Mouse (Mus musculus) cerebral cortex, adult 2 months (tissue): ENCODE measurements around the gene Mybph.

Source experiments
- WGBS: fragments of 180-500 bp; shearing (Covaris S2); methylation state at CpG from one replicate; pipeline ENCODE4 v1.1.7; 2018; 5-methylcytosine and 5-hydroxymethylcytosine counted together

Mybph gene

DNA sequence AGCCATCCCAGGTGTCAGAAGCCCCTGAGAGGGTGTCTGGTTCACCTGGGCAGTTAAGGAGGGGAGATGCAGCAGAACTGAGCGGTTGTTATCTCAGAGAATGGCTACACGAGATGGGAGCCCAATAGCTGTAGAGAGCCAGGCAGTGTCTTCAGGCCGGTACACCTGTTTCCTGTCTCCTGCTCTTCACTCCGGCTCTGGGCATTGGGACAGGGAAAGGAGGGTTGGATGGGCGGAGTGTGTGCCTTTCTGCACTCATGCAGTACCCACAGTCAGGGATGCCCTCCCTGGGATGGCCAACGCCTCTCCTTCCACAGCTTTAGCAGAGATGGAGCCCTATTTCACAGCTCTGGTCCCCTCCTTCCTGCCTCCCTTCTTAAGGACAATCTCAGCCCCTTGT, 17.8 kb downstream of the Mybph start:
- 83% methylated on average over 6 of the region's 6 CpGs for whole genome bisulfite sequencing

DNA sequence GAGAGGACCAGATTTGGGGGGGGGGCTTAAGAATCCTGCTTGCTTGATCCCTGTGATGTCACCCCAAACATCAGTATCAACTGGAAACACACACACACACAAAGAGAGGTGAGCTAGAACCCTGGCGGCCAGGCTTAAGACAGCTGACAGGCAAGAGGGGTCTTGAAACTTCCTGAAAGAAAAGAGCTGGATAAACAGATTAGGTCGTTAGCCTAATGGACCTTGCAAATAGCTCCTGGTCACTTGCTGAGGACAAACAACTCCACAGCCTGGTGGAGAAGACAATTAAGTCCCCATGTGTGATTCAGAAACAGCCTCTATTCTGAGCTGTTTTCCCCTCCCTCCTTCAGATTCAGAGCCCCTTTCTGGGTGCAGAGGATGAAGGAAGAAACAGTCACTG, 18.4 kb downstream of the Mybph start:
- whole genome bisulfite sequencing: 58% methylated on average over 2 of the region's 2 CpGs

DNA sequence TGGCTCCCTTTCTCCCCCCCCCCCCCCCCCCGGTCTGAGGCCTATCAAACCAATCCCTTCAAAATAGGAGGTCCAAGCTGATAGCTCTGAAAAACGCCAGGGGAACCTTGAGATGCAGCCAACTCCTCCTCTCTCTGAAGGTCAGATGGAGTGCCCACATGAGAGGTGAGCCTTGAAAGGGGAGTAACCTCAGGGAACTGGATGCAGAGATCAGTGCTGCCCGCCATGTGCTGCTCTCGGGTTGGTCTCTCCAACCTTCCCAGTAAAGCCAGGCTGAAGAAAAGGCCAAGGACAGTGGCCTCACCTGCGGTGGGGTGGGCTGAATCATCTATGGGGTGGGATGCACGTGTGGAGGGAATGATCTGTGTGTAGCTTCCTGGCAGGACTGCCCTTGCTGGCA, 19.1 kb downstream of the Mybph start:
- 72% methylated on average over 6 of the region's 6 CpGs for WGBS

DNA sequence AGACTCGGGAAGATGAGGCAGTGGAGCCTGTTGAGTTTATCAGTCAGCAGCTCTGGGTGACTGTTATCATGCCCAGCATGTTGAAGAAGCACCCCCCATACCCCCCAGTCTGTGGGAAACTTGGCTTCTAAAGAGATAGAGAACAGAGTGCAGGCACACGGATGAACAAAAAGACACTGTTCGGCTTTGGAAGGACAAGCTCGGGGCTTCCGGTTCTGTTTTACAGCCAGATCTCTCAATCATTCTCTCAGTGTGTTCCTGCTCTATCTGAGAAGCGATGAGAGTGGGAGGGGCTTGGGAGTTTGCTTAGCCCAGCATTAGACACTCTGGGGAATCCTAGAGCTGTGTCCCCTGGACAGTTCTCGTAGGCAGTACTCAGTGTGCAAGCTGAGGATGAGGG, 20.2 kb downstream of the Mybph start:
- WGBS: 57% methylated on average over 7 of the region's 7 CpGs

DNA sequence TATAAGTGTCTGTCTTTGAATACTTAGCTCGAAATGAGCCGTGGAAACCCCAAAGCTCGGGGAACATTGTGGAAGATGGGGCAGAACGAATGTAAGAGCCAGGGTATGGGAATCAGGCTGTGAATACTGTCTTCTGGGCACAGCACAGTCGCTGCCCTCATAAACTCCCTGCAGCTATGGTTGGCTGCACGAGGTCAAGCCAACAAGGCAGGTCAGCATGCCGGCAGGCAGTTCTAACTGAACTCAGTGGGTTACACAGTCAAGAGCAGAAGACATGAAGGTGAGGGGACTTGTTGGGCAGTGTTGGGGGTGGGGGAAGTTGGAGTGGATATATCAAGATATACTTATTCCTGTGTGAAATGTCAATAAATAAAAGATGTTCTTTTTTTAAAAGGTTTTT, 21.8 kb downstream of the Mybph start:
- WGBS: 76% methylated on average over 7 of the region's 7 CpGs

DNA sequence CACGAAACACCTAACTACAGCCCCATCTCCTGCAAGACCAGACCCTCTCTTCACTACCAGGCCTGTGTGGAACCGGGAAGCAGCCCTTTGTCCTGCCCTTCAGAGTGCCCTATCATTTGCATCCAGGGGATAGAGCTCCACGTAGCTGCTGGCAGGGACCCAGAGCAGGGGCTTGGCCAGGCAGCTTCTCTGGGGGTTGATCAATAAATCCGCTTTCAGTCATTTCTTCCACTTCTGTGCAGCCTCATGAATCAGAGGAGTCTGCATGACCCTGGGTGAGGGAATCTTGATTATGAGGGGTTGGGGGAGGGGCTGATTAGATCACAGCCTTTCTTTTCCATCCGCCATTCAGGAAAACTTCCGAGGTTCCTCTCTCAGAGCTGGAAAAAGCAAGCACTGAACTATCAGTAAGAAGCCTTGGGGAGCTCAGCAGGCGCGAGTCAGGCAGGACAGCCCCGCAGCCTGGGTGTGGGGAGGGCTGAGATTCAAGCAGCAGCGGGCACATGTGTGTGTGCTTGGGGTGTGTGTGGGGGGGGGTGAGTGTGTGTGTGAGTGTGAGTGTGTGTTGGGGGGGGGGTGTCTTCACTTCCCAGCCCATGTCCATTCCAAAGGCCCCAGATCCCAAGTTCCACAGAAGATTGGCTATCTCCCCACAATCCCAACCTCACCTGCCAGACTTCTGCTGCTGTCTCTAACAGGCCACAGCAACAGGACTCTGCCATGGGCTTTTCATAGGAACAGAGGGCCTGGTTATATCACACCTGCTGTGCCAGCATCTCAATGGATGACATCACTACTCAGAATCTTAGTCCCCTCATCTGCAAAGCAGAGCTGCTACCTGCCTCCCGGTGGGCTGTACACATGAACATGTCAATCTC, 22.7 kb downstream of the Mybph start:
- 53% methylated on average over 11 of the region's 11 CpGs for WGBS

DNA sequence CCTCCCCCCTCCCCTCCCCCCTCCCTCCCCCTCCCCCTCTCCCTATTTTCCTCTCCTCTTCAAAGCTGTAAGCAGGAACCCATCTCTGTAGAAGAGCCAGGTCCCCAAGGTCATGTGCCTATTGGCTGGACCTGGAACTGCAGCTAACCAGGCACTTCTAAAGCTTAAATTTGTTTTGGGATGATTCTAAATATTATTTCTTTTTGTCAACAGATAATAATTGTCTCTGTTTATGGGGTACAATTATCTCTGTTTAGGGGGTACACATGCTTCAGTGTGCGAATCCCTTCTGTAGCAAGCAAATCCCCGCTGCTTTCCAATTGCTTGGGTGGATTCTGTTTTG, 23.4 kb downstream of the Mybph start:
- WGBS: 84% methylated on average over 2 of the region's 2 CpGs

DNA sequence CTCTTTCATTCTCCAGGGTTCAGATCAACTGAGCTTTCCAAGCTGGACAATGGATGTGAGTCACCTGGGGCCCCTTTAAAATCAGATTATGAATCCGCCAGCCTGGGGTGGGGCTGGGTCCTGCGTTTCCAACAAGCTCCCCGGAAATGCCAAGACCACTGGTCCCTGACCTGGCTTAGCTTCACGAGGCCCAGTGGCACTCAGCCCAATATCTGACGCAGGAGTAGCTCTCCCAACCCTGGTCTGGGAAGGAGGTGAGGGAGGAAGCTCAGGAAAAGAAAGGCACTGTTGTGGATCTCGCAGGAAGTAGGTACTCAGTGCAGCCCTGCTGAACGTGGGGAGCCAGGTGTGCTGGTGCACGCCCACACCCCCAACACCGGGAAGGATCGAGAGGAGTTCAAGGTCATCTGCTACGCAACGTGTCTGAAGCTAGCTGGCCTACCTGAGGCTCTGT, 23.8 kb downstream of the Mybph start:
- WGBS: 65% methylated on average over 12 of the region's 12 CpGs

DNA sequence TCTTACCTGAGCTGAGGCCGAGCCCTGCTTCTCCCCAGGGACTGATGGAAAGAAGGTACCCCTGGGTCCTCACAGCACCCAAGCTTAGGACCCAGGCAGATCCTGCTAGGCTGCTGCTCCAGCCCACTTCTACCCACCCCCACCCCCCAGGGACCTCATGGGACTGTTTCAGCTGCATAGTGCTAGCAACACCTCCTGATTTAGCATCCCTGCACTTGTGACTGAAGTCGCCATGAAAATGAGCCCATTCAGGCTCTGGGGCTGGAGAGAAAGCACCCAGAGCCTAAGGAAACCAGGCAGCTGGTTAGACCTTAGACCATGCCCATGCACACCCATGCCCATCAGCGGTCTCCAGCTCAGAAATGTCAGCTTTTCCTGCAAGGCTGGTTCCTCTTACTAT, 24.7 kb downstream of the Mybph start:
- 67% methylated on average over 3 of the region's 3 CpGs for WGBS

DNA sequence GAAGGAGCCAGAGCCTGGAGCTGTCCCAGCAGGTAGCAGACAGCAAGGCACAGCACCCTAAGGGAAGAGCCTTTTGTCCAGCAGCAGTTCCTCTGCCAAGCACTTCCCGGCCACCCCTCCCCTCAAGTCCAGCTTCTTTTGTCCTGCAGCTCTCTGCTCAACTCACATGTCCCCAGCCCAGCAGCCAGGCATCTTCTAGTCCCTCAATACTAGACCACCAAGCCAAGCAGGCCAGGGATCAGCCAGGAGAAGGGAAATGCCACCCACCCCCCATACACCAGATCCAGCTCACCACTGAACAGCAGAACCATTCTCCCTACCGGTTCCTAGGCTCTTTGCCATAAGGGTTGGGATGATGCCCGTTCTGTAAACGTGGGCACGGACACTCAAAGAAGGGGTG, 26.4 kb downstream of the Mybph start:
- 41% methylated on average over 5 of the region's 5 CpGs for WGBS

DNA sequence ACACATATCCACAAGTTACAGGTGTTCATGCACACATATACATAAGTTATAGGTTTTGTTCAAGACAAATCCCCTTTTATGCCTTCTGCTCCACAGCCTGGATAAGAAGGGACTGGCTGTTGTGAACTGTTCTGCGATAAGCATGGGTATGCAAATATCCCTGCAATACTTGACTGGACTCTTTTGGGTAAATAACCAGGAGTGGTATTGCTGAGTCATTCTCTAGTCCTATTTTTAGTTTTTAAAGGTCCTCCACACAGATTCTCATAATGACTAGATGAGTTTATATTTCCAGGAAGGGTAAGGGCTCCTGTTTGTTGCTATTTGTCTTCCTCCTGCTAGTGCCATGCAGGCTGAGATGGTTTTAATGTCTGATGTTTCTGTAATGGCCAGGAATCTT, 27.9 kb downstream of the Mybph start:
- WGBS: 47% methylated on average over 1 of the region's 1 CpGs

DNA sequence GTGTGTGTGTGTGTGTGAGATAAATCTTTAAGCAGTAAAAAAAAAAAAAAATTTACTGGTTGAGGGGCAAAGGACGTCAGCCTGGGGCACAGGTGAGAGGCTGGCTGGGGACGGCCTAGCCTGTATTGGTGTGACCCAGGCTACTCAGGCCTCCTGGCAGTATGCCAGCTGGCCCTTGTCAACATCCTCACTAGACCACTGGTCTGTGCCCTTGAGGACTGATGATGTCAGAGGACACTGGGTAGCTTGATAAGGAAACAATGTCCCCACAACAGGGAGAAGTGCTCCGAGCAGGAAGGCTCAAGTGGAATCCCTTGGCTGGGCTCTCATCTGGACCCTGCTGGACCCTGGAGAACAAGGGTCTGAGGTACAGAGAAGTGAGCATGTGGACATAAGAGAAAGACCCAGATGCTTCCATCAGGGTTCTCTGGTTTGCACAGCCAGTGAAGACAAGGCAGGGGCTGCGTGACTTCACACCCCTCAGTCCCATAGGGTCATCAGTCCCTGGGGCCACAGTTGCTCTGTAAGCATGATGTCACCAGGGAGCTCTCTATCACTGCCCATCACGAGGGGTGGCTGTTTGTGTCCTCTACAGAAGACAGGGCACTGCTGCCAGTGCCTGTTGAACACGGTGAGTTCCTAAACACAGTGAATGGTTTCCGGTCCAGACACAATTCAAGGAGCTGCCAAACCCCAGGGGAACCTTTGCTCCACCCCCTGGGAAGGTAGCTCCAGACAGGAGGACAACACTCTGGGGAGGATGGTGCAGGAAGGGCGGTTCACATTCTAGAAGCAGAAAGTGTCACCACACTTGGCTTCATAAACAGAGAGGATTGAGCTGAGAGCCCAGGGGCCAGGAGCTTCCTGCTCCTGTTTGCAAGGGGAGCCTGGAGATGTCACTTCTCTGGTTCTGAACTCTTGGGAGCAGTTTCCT, 29.1 kb downstream of the Mybph start:
- 66% methylated on average over 8 of the region's 8 CpGs for WGBS

DNA sequence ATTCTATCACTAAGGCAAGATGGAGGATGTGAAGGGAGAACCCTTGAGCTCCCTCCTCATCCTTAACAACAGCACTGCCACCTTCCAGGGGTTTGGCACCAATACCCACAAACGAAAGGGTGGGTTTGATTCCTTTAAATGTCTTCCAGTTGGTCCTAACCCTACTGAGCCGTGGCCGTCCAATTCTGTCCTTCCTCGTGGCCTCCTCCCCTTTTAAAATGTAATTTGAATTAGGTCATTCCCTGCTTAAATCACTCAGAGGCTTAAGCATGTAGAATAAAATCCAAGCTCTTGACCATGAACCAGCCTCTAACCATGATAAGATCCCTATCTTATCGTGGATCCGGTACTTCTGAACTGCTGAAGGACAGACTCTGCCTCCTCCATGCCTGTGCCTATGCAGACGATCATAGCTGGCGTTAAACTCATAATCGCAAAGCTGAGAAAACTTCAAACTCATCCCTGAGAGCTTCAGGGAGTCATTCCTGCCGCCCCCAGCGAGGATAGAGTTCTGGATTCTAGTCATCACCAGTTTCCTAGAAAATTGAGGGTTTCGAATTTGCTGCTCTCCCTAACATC, 31.5 kb downstream of the Mybph start:
- WGBS: 79% methylated on average over 12 of the region's 12 CpGs

DNA sequence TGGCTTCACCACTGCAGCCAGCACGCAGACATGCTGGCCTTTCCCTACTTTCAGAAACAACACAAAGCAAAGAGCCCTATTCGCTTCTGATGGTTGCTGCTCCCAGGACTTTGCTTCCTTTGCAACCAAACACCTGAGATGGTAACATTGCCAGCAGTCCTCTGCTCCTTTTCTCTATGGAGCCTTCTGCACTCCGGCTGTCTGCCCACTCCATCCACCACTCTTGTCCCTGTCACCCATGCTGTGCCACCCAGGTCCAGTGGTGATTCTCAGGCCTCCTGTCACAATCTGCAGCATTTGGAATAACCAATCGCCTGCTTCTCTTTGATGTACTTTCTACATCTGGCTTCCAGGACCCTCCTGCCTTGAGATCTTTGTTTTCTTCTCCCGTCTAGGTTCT, 32.1 kb downstream of the Mybph start:
- WGBS: 91% methylated on average over 5 of the region's 5 CpGs

DNA sequence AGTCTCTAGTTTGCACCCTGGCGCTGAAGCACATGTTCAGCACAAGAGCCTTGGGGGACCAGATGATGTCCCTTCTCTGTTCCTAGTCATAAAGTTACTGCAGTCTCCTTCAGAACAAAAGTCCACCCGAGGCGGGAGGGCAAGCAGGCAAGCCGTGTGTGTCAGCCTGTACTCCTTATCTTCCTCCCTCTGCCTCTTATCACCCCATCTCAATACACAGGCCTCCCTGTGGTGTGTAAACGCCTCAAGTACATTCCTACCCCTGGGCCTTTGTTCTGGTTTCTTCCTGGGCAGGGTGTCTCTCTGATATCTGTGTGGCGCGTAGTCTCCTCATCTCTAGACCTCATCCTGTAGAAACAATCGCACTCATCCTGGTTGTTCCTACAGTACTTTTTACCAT, 33.5 kb downstream of the Mybph start:
- WGBS: 93% methylated on average over 8 of the region's 8 CpGs

DNA sequence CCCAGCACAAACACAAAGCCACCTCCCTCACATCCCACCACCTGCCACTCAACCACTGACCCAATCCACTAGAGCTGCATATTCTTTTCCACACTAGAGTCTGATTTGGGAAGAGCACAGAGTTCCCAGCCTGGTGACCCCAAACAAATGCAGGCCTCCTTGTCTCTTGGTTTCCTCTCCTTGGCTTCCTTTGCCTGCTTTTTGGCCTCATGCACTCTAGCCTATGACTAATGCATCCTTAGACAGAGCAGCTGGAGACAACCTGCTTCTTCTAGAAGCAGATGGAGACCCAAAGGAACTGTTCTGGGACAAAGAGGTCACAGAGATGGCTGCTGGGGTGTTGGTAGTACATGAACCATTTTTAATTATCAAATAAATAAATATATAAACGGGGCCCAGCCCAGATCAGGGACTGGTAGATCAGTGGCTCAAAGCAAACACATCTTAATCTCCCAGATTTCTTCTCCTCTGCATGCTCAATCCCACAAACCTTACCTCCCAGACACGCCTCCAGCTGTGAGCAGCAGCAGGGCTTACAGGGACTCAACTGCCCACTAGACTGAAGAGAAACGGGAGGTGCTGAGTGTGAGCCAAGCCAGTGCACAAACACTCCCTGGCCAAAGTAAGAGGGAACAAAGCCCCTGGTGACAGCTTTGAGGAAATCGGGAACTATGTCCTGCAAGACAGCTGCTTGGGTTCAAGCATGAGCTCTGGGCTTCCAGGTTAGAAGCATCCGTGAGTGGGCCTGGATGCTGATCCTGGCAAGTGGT, 36.7 kb downstream of the Mybph start:
- 50% methylated on average over 5 of the region's 5 CpGs for WGBS

DNA sequence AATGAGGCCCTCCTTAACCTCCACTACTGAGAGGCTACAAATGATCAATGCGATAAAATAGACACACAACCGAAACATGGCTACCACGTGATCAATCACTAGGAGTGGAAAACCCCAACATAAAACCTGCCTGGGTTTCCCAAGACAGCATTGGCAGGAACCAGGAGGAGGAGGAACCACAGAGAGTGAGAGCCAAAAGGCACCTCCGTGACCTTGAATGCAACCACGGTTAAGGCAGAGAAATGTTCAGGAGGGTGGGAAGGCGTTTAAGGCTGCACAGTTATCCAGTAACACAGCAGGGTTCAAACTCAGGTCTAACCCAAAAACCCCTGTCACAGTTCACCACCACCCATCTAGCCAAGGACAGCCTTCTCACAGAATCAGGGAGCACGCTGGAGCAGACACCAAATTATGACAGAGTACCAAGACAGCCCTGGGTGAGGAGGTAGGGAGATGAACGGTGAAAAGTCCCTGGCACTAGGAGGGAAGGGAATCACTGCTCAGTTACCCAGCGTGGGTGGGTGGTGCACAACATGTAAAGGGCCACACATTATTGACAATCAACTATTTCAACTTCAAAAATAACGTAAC, 37.5 kb downstream of the Mybph start:
- WGBS: 62% methylated on average over 10 of the region's 10 CpGs

DNA sequence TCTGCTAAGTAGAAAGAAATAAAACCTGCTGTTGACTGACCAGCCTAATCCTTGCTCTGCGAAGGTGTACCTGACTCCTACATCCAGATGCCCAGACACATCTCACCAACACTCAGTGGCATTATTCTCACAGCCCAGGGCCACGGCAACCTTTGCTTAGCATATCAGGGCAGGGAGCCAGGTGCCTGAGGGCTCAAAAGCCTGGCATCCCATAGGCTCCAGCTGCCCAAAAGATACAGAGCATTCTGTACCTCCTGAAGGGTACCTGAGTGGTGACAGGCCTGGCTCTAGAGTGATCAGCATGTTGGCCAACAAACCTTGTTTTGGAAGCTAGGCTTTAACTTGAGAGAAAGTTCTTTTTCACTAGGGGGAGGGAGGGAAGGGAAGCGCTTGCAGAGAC, 38.0 kb downstream of the Mybph start:
- WGBS: 53% methylated on average over 3 of the region's 3 CpGs

DNA sequence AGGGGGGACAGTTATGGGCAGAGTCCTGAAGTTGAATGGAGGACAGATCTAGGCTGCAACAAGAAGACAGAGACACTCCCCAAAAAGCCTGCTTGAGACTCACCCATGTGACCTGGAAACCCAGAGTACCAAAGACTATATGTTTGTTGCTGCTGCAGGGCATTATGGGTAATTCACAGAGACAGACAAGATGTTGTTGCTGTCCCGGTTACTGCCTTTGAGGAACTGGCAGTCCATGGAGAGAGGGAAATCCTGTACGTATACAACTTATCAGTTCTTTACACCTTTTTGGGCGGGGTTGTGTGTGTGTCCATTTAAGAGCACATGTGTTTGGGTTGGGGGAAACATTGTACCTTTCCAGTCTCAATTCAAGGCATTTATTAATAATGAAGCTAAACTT, 38.4 kb downstream of the Mybph start:
- 68% methylated on average over 3 of the region's 3 CpGs for WGBS

DNA sequence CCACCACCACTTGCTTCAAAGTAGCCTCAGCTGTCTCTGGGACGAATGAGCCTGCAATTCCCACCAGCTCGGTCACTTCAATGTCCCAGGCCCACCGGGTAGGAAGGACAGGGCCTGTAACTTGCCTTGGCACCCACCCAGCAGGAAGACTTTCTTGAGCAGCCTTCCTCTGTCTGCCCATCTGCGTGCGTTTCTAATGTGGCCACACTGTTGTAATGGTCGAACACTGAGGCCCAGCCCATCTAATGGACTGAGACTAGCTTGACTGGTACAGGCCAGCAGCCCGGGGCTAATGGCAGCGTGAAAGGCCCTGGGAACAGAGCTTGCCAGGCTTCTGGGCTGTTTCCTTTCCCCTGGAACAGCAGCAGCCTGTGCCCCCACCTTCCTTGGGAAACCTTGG, 39.1 kb downstream of the Mybph start:
- 43% methylated on average over 8 of the region's 8 CpGs for WGBS

DNA sequence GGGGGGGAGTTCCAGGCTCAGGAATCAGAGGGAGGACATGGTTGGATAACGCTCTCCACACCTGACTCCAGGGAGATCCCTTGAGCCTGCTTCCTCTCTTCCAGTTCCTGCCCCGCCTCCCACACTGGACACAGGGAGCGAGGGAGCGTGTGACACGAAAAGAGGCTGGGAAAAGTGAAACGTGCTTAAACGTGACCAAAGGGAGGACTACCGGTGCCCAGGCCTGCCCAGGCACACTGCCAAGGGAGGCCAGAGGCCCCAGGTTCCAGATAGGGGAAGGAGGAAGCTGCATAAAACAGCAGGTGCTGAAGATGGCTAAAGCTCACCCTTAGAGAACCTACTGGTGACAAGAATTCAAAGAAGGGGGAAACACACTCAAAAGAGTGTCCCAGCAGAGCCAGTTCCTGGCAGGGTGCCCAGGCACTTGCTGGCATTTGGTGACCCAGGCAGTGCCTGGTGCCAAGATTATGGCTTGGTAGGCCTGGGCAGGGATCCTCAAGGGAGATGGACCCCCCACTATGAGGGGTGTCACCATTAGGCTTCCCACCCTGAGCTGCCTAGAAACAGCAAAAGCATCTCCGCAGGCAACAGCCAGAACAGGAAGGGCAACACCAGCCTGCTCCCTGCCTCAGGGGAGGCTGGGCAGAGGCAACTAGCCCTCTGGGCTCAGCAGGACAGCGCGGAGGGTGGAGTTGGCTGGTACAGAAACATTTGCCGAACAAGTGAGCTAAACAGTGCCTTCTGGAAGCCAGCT, 39.7 kb downstream of the Mybph start:
- 23% methylated on average over 12 of the region's 12 CpGs for WGBS
